Mouse (Mus musculus) mesoderm, embryonic 11.5 days (tissue): Measurements from ENCODE around the gene Mcm9.
A peak's percentile ranks its signal among the peaks of the same experiment; 100 is the strongest.

Source experiments
- DNase-seq: peaks from one replicate; pipeline ENCODE4 v3.0.0-alpha.2; 2012; ENCODE audit warnings: low read depth, low spot score

Mcm9 gene

GRCm38 (mm10) chr10:53580621-53581081, 49.6 kb downstream of the Mcm9 start:
- peak; percentile 55 for DNase-seq

- no peak for DNase-seq
Observed at GRCm38 (mm10) chr10:53580137-53580536, 50.1 kb downstream of the Mcm9 start.

- DNase-seq: no peak
Observed at GRCm38 (mm10) chr10:53568531-53568930, 61.7 kb downstream of the Mcm9 start.

- DNase-seq: no peak
Observed at GRCm38 (mm10) chr10:53565538-53565937, 64.7 kb downstream of the Mcm9 start.

GRCm38 (mm10) chr10:53562001-53562400, 68.2 kb downstream of the Mcm9 start:
- DNase-seq: no peak

- no peak for DNase-seq
Observed at GRCm38 (mm10) chr10:53537596-53537995, 92.6 kb downstream of the Mcm9 start.

- DNase-seq: no peak
Observed at GRCm38 (mm10) chr10:53532297-53532696, 97.9 kb downstream of the Mcm9 start.

GRCm38 (mm10) chr10:53527838-53528773, 102.1 kb downstream of the Mcm9 start:
- DNase-seq: peak; percentile 66

GRCm38 (mm10) chr10:53527344-53527743, 102.9 kb downstream of the Mcm9 start:
- no peak for DNase-seq

GRCm38 (mm10) chr10:53526350-53526749, 103.9 kb downstream of the Mcm9 start:
- DNase-seq: no peak

- DNase-seq: no peak
Observed at GRCm38 (mm10) chr10:53525265-53525976, 104.8 kb downstream of the Mcm9 start.

GRCm38 (mm10) chr10:53519068-53519954, 110.9 kb downstream of the Mcm9 start:
- DNase-seq: no peak

GRCm38 (mm10) chr10:53518599-53518913, 111.7 kb downstream of the Mcm9 start:
- no peak for DNase-seq

GRCm38 (mm10) chr10:53517770-53518598, 112.3 kb downstream of the Mcm9 start:
- DNase-seq: no peak

- no peak for DNase-seq
Observed at GRCm38 (mm10) chr10:53512491-53512890, 117.7 kb downstream of the Mcm9 start.

GRCm38 (mm10) chr10:53509158-53509773, 121.0 kb downstream of the Mcm9 start:
- DNase-seq: peak; percentile 64

- DNase-seq: no peak
Observed at GRCm38 (mm10) chr10:53508676-53509075, 121.6 kb downstream of the Mcm9 start.

- DNase-seq: no peak
Observed at GRCm38 (mm10) chr10:53505526-53505925, 124.7 kb downstream of the Mcm9 start.

GRCm38 (mm10) chr10:53505069-53505468, 125.2 kb downstream of the Mcm9 start:
- DNase-seq: no peak
